Mouse (Mus musculus) adipose tissue, adult 10 weeks (tissue): ENCODE measurements around the gene Olfr117. TPM values are rescaled to one million over a fixed set of nuclear protein-coding genes. Genes with fewer than 3 reads are reported as not detected.

Source experiments
- polyA plus RNA-seq: library from polyadenylated mRNA; stranded (reverse); fragments of 350-450 nt; fragmentation: Illumina TruSeq; extraction: RNeasy Lipid Tissue Mini Kit (QIAGEN cat#74804); gene quantifications from one replicate; pipeline ENCODE4 v1.2.3, GENCODE M21; 2014; ENCODE audit warnings: low read depth, low replicate concordance

Gene Olfr117
- polyA plus RNA-seq: not detected

GRCm38 (mm10) chr17:37663682-37664081 is at the start of gene Olfr117:
Olfr117 (minus strand) TSS chr17:37663782.

DNA sequence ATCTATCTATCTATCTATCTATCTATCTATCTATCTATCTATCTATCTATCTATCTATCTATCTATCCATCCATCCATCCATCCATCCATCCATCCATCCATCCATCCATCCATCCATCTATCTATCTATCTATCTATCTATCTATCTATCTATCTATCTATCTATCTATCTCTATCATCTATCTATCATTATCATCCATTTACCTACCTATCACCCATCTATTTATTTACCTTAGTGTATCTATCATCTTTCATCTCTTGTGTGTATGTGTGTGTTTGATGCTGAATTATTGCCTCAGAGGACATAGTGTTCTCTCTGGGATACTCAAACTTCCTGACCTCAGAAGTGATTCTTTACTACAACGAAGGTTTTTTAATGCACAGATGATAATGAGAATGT is 32.7 kb upstream of the Olfr117 start, which contains the start of gene Olfr119:
Olfr119 (plus strand) TSS at position 301 of the 400 bp plus-strand sequence.

DNA sequence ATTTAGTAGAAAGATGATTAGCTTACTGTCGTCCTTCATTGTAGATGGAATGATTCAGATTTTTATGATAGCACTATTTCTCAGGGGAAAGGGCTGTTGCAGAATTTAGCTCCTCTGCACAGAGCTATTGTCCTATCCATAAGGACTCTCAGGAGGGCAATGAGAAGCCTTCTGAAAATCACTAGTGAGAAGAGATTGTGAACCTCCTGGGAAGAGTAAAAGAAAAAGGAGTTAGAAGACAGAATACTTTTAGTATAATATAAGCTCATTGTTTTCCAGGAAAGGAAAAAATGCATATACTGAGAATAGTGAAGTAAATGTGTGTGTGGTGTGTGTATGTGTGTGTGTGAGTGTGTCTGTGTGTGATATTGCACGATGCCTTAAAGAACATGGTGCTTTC is 3.1 kb upstream of the Olfr117 start, which contains the start of gene Olfr118:
Olfr118 (plus strand) TSS at position 301 of the 400 bp plus-strand sequence.

GRCm38 (mm10) chr17:37627009-37627408 is 36.6 kb downstream of the Olfr117 start, which contains the start of the genes Olfr115 and Olfr116:
Olfr115 (minus strand) TSS chr17:37627109.
Olfr116 (minus strand) TSS chr17:37627199.

Other genes starting within 250 kb of the Olfr117 start
- gene Olfr108, start 218.3 kb downstream of the Olfr117 start, polyA plus RNA-seq: not detected
- not detected for gene Olfr109, start 204.9 kb downstream of the Olfr117 start, polyA plus RNA-seq
- gene H2-M2, start 180.2 kb downstream of the Olfr117 start, polyA plus RNA-seq: not detected
- not detected for gene Olfr110, start 171.3 kb downstream of the Olfr117 start, polyA plus RNA-seq
- gene Olfr111, start 155.8 kb downstream of the Olfr117 start, polyA plus RNA-seq: not detected
- 0.78 TPM for gene Olfr112, start 94.3 kb downstream of the Olfr117 start, polyA plus RNA-seq
- not detected for gene Olfr113, start 86.1 kb downstream of the Olfr117 start, polyA plus RNA-seq
- gene Olfr114, start 71.0 kb downstream of the Olfr117 start, polyA plus RNA-seq: not detected
- gene Olfr115, start 36.7 kb downstream of the Olfr117 start, polyA plus RNA-seq: not detected
- gene Olfr116, start 36.6 kb downstream of the Olfr117 start, polyA plus RNA-seq: not detected
- not detected for gene Olfr118, start 3.2 kb upstream of the Olfr117 start, polyA plus RNA-seq
- not detected for gene Olfr119, start 32.8 kb upstream of the Olfr117 start, polyA plus RNA-seq
- not detected for gene Olfr120, start 58.0 kb upstream of the Olfr117 start, polyA plus RNA-seq
- gene Olfr121, start 85.1 kb upstream of the Olfr117 start, polyA plus RNA-seq: not detected
- not detected for gene Olfr122, start 104.8 kb upstream of the Olfr117 start, polyA plus RNA-seq
- gene Olfr123, start 129.7 kb upstream of the Olfr117 start, polyA plus RNA-seq: not detected
- not detected for gene Olfr124, start 136.1 kb upstream of the Olfr117 start, polyA plus RNA-seq
- gene Olfr125, start 169.2 kb upstream of the Olfr117 start, polyA plus RNA-seq: not detected
- gene Olfr126, start 183.7 kb upstream of the Olfr117 start, polyA plus RNA-seq: not detected
- gene Olfr127, start 236.7 kb upstream of the Olfr117 start, polyA plus RNA-seq: not detected